Mouse (Mus musculus) kidney, embryonic 15.5 days (tissue): ENCODE data around the gene Prelp. TPM values are rescaled to one million over a fixed set of nuclear protein-coding genes. Genes with fewer than 3 reads are reported as not detected.
"Not testable (repeated sequence)": the region's sequence is repeated elsewhere in the genome, so short reads cannot be mapped to it uniquely, and the experiment has no call there.

Experiments
- ATAC-seq: fragments of 200-750 bp; cut with Nextera tagmentation; replicated peaks from 2 replicates; pipeline ENCODE4 v1.8.0; 2017; ENCODE audit warnings: moderate TSS enrichment; ENCODE audit not compliant: low FRiP score
- H3K27ac ChIP-seq: fragments of 300-500 bp; sonication (generic); 2 replicates; pipeline ENCODE4 v1.5.1; 2015; ENCODE audit warnings: mild to moderate bottlenecking, inconsistent platforms
- H3K27me3 ChIP-seq: fragments of 300-500 bp; sonication (generic); 2 replicates; pipeline ENCODE4 v1.6.1; 2015; ENCODE audit warnings: inconsistent platforms
- H3K36me3 ChIP-seq: fragments of 300-500 bp; sonication (generic); 2 replicates; pipeline ENCODE4 v1.6.1; 2015; ENCODE audit warnings: inconsistent platforms
- H3K4me1 ChIP-seq: fragments of 300-500 bp; sonication (generic); 2 replicates; pipeline ENCODE4 v1.6.1; 2015; ENCODE audit warnings: inconsistent platforms
- H3K4me2 ChIP-seq: fragments of 300-500 bp; sonication (generic); 2 replicates; pipeline ENCODE4 v1.6.1; 2015; ENCODE audit warnings: moderate library complexity, mild to moderate bottlenecking, inconsistent platforms
- H3K4me3 ChIP-seq: fragments of 300-500 bp; sonication (generic); replicated peaks from 2 replicates; pipeline ENCODE4 v1.5.1; 2015; ENCODE audit warnings: mild to moderate bottlenecking, inconsistent platforms
- H3K9ac ChIP-seq: fragments of 300-500 bp; sonication (generic); 2 replicates; pipeline ENCODE4 v1.6.1; 2015; ENCODE audit warnings: mild to moderate bottlenecking, inconsistent platforms
- H3K9me3 ChIP-seq: fragments of 300-500 bp; sonication (generic); replicated peaks from 2 replicates; pipeline ENCODE4 v1.6.1; 2016; ENCODE audit warnings: inconsistent platforms
- WGBS: fragments of 180-500 bp; shearing (Covaris S2); methylation state at CpG from one replicate; pipeline ENCODE4 v1.1.7; 2015; ENCODE audit warnings: mixed read lengths; 5-methylcytosine and 5-hydroxymethylcytosine counted together
- polyA plus RNA-seq: library from polyadenylated mRNA; unstranded; fragments of >200 nt; fragmentation: Nextera tagmentation; extraction: Ambion mirVana; gene quantifications from 2 replicates; pipeline ENCODE4 v1.2.1, GENCODE M21; 2015

The Prelp gene
- polyA plus RNA-seq, result 1.0 and 2.2 TPM in 2 replicates

GRCm38 (mm10) chr1:133921304-133921751, at the start of gene Prelp:
Prelp (minus strand) TSS chr1:133921414.
- Histone ChIP-seq H3K9me3 (no peaks in the 10 kb centered on the region), H3K4me1 (peaks cover 33% of the 10 kb centered on the region), H3K4me2 (peak within 1 kb of the TSS; percentile 9; the same call in 1 of the 2 replicates), H3K4me3 (no peak within 1 kb of the TSS), H3K9ac (no peak within 1 kb of the TSS), H3K27me3 (no peaks in the 10 kb centered on the region), H3K36me3 (no peaks in the 10 kb centered on the region), H3K27ac (peak within 1 kb of the TSS; percentile 54)
- no peak for ATAC-seq
- 23% methylated on average over 8 of the region's 8 CpGs for WGBS

GRCm38 (mm10) chr1:133969427-133969826, 48.2 kb upstream of the Prelp start:
- Histone ChIP-seq H3K9me3 (no peaks in the 10 kb centered on the region), H3K27me3 (no peaks in the 10 kb centered on the region), H3K4me1 (peaks cover 49% of the 10 kb centered on the region), H3K36me3 (no peaks in the 10 kb centered on the region), H3K4me2 (no peak overlapping the region), H3K9ac (no peak overlapping the region), H3K4me3 (no peak overlapping the region), H3K27ac (no peak overlapping the region; the same call in 1 of the 2 replicates)
- no peak for ATAC-seq
- WGBS, result 84% methylated on average over 8 of the region's 8 CpGs

GRCm38 (mm10) chr1:133968788-133969325, 47.6 kb upstream of the Prelp start:
- Histone ChIP-seq H3K36me3 (no peaks in the 10 kb centered on the region), H3K27me3 (no peaks in the 10 kb centered on the region), H3K4me3 (no peak overlapping the region), H3K9me3 (no peaks in the 10 kb centered on the region), H3K4me1 (peaks cover 49% of the 10 kb centered on the region), H3K4me2 (no peak overlapping the region), H3K9ac (no peak overlapping the region), H3K27ac (peak overlapping the region; percentile 27; the same call in 1 of the 2 replicates)
- WGBS, result 42% methylated on average over 4 of the region's 4 CpGs
- ATAC-seq, result no peak

- Histone ChIP-seq H3K9me3 (no peaks in the 10 kb centered on the region), H3K9ac (no peak overlapping the region), H3K36me3 (no peaks in the 10 kb centered on the region), H3K4me3 (no peak overlapping the region), H3K27me3 (no peaks in the 10 kb centered on the region), H3K27ac (no peak overlapping the region), H3K4me2 (no peak overlapping the region), H3K4me1 (peaks cover 49% of the 10 kb centered on the region)
- 53% methylated on average over 7 of the region's 7 CpGs for WGBS
- no peak for ATAC-seq
Observed at GRCm38 (mm10) chr1:133967481-133968017, 46.3 kb upstream of the Prelp start.

- no peak overlapping the region for H3K4me2 ChIP-seq
- no peaks in the 10 kb centered on the region for H3K27me3 ChIP-seq
- WGBS, result 56% methylated on average over 2 of the region's 2 CpGs
- no peaks in the 10 kb centered on the region for H3K9me3 ChIP-seq
- H3K27ac ChIP-seq, result no peak overlapping the region; the same call in 1 of the 2 replicates
- no peaks in the 10 kb centered on the region for H3K36me3 ChIP-seq
- H3K4me1 ChIP-seq, result peaks cover 57% of the 10 kb centered on the region
- ATAC-seq, result peak; percentile 44
- no peak overlapping the region for H3K9ac ChIP-seq
- no peak overlapping the region for H3K4me3 ChIP-seq
Observed at GRCm38 (mm10) chr1:133966044-133966443, 44.8 kb upstream of the Prelp start.

- Histone ChIP-seq H3K4me1 (peaks cover 60% of the 10 kb centered on the region), H3K27me3 (no peaks in the 10 kb centered on the region), H3K27ac (peak overlapping the region; percentile 84), H3K9ac (no peak overlapping the region), H3K36me3 (no peaks in the 10 kb centered on the region), H3K9me3 (no peaks in the 10 kb centered on the region), H3K4me3 (no peak overlapping the region), H3K4me2 (no peak overlapping the region)
- WGBS, result 7% methylated on average over 5 of the region's 5 CpGs
- no peak for ATAC-seq
Observed at GRCm38 (mm10) chr1:133965298-133965697, 44.1 kb upstream of the Prelp start.

- 68% methylated on average over 5 of the region's 5 CpGs for WGBS
- no peak overlapping the region for H3K9ac ChIP-seq
- no peaks in the 10 kb centered on the region for H3K9me3 ChIP-seq
- no peaks in the 10 kb centered on the region for H3K27me3 ChIP-seq
- no peak overlapping the region for H3K4me2 ChIP-seq
- no peak for ATAC-seq
- H3K36me3 ChIP-seq, result no peaks in the 10 kb centered on the region
- peaks cover 62% of the 10 kb centered on the region for H3K4me1 ChIP-seq
- peak overlapping the region; percentile 84 for H3K27ac ChIP-seq
- no peak overlapping the region for H3K4me3 ChIP-seq
Observed at GRCm38 (mm10) chr1:133964742-133965141, 43.5 kb upstream of the Prelp start.

- WGBS, result 86% methylated on average over 1 of the region's 1 CpGs
- not testable (repeated sequence) for H3K36me3 ChIP-seq, H3K27me3 ChIP-seq, H3K27ac ChIP-seq, H3K4me2 ChIP-seq, ATAC-seq, H3K9ac ChIP-seq, H3K4me3 ChIP-seq, H3K9me3 ChIP-seq
- peaks cover 58% of the 10 kb centered on the region for H3K4me1 ChIP-seq
Observed at GRCm38 (mm10) chr1:133963578-133963977, 42.4 kb upstream of the Prelp start.

- H3K4me1 ChIP-seq, result peaks cover 55% of the 10 kb centered on the region
- H3K9ac ChIP-seq, H3K4me2 ChIP-seq, H3K27me3 ChIP-seq, H3K27ac ChIP-seq, H3K36me3 ChIP-seq, H3K9me3 ChIP-seq, H3K4me3 ChIP-seq, ATAC-seq: not testable (repeated sequence)
- WGBS, result 91% methylated on average over 3 of the region's 3 CpGs
Observed at GRCm38 (mm10) chr1:133963128-133963527, 41.9 kb upstream of the Prelp start.

- Histone ChIP-seq H3K4me3 (no peak overlapping the region), H3K4me2 (peak overlapping the region; percentile 49), H3K27me3 (no peaks in the 10 kb centered on the region), H3K36me3 (no peaks in the 10 kb centered on the region), H3K9ac (peak overlapping the region; percentile 26; the same call in 1 of the 2 replicates), H3K9me3 (no peaks in the 10 kb centered on the region), H3K4me1 (peaks cover 41% of the 10 kb centered on the region), H3K27ac (peak overlapping the region; percentile 74)
- WGBS, result 16% methylated on average over 18 of the region's 18 CpGs
- peak; percentile 90 for ATAC-seq
Observed at GRCm38 (mm10) chr1:133961281-133962134, 40.3 kb upstream of the Prelp start.

- Histone ChIP-seq H3K4me1 (peaks cover 23% of the 10 kb centered on the region), H3K4me3 (no peak overlapping the region), H3K9ac (no peak overlapping the region), H3K36me3 (no peaks in the 10 kb centered on the region), H3K9me3 (no peaks in the 10 kb centered on the region), H3K27me3 (no peaks in the 10 kb centered on the region), H3K27ac (peak overlapping the region; percentile 70), H3K4me2 (no peak overlapping the region)
- no peak for ATAC-seq
- 58% methylated on average over 5 of the region's 5 CpGs for WGBS
Observed at GRCm38 (mm10) chr1:133959521-133959920, 38.3 kb upstream of the Prelp start.

- Histone ChIP-seq H3K27me3 (no peaks in the 10 kb centered on the region), H3K9ac (no peak overlapping the region), H3K4me1 (peaks cover 15% of the 10 kb centered on the region), H3K9me3 (no peaks in the 10 kb centered on the region), H3K4me3 (no peak overlapping the region), H3K27ac (no peak overlapping the region), H3K36me3 (no peaks in the 10 kb centered on the region), H3K4me2 (no peak overlapping the region)
- 56% methylated on average over 2 of the region's 2 CpGs for WGBS
- ATAC-seq, result no peak
Observed at GRCm38 (mm10) chr1:133954009-133954408, 32.8 kb upstream of the Prelp start.
